Mouse (Mus musculus) intestine, postnatal 0 days (tissue): ENCODE data around the gene Pip5k1c. TPM values are rescaled to one million over a fixed set of nuclear protein-coding genes. Genes with fewer than 3 reads are reported as not detected.
A peak's percentile ranks its signal among the peaks of the same experiment; 100 is the strongest.

Source experiments
- ATAC-seq: fragments of 200-750 bp; cut with Nextera tagmentation; 2 replicates; pipeline ENCODE4 v1.8.0; 2017; ENCODE audit warnings: mild to moderate bottlenecking, moderate TSS enrichment, moderate library complexity
- H3K27ac ChIP-seq: fragments of 300-500 bp; sonication (generic); 2 replicates; pipeline ENCODE4 v1.5.1; 2014; ENCODE audit warnings: mild to moderate bottlenecking, low read depth, low read length, moderate library complexity
- H3K27me3 ChIP-seq: fragments of 300-500 bp; sonication (generic); replicated peaks from 2 replicates; pipeline ENCODE4 v1.6.1; 2014; ENCODE audit warnings: low read length, mixed read lengths; ENCODE audit not compliant: control insufficient read depth, insufficient read depth
- H3K36me3 ChIP-seq: fragments of 300-500 bp; sonication (generic); 2 replicates; pipeline ENCODE4 v1.6.1; 2014; ENCODE audit warnings: mild to moderate bottlenecking, moderate library complexity; ENCODE audit not compliant: control insufficient read depth, insufficient read depth
- H3K4me1 ChIP-seq: fragments of 300-500 bp; sonication (generic); replicated peaks from 2 replicates; pipeline ENCODE4 v1.6.1; 2014; ENCODE audit warnings: antibody characterized with exemption, low read length, mixed read lengths; ENCODE audit not compliant: control insufficient read depth, insufficient read depth
- H3K4me2 ChIP-seq: fragments of 300-500 bp; sonication (generic); replicated peaks from 2 replicates; pipeline ENCODE4 v1.6.1; 2014; ENCODE audit warnings: low read depth, mild to moderate bottlenecking, moderate library complexity
- H3K4me3 ChIP-seq: fragments of 300-500 bp; sonication (generic); 2 replicates; pipeline ENCODE4 v1.5.1; 2014; ENCODE audit warnings: low read depth, low read length
- H3K9ac ChIP-seq: fragments of 300-500 bp; sonication (generic); 2 replicates; pipeline ENCODE4 v1.6.1; 2014; ENCODE audit warnings: mild to moderate bottlenecking, low read depth, low read length
- H3K9me3 ChIP-seq: fragments of 300-500 bp; sonication (generic); 2 replicates; pipeline ENCODE4 v1.6.1; 2016; ENCODE audit warnings: mixed run types; ENCODE audit not compliant: control insufficient read depth
- CTCF ChIP-seq: sonication (generic); IDR thresholded peaks from 2 replicates; pipeline ENCODE4 v1.5.1; 2016; ENCODE audit warnings: low read depth, mild to moderate bottlenecking, control low read depth, antibody characterized with exemption, moderate library complexity
- WGBS: fragments of 180-500 bp; shearing (Covaris S2); extraction: QIAGEN DNeasy Blood & Tissue Kit; methylation state at CpG from one replicate; pipeline ENCODE4 v1.1.7; 2014; 5-methylcytosine and 5-hydroxymethylcytosine counted together
- microRNA-seq: library from miRNA; unstranded; fragments of <30 nt; microRNA quantifications from one replicate; pipeline ENCODE4, GENCODE M21; 2016
- polyA plus RNA-seq: library from polyadenylated mRNA; unstranded; fragments of >200 nt; fragmentation: Nextera tagmentation; extraction: Ambion mirVana; gene quantifications from 2 replicates; pipeline ENCODE4 v1.2.1, GENCODE M21; 2015

The Pip5k1c gene
- polyA plus RNA-seq, 1 experiment from 2014 or later, result 27.2 TPM

DNA sequence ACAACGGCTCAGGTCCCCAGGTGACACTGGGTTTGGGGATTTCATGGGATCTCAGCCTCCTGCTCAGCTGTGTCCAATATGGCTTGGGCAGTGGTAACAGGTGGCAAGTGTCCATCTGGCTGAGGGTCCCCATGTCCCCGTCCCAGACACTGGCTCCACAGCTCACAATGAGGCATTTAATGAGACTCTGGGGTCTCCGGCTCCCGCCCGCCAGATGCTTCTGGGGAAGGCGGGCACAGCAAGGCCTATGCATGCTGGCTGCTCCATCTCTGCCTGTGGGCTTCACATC, 74.4 kb downstream of the Pip5k1c start:
- no peak overlapping the region for H3K4me3 ChIP-seq
- no peak for ATAC-seq
- no peak overlapping the region for H3K27ac ChIP-seq
- no peak for TF ChIP-seq CTCF
- H3K27me3 ChIP-seq, result no peaks in the 10 kb centered on the region
- 89% methylated on average over 6 of the region's 6 CpGs for WGBS
- H3K4me1 ChIP-seq, result peaks cover 32% of the 10 kb centered on the region
- no peaks in the 10 kb centered on the region for H3K9me3 ChIP-seq
- peaks cover 67% of the 10 kb centered on the region for H3K36me3 ChIP-seq
- no peak overlapping the region for H3K9ac ChIP-seq
- H3K4me2 ChIP-seq, result no peak overlapping the region

Small RNAs within 50 kb of the gene (microRNA-seq; reads per million reads assigned to microRNA genes)
- 3.8 reads per million, percentile 7 among the genes with 10 or more reads in this experiment for gene Mir3057

Other genes starting within 250 kb of the Pip5k1c start
- 119 and 124 TPM in 2 replicates for gene Sgta, start 232.8 kb upstream of the Pip5k1c start, polyA plus RNA-seq
- gene Thop1, start 222.9 kb upstream of the Pip5k1c start, polyA plus RNA-seq, result 11.6 and 12.0 TPM in 2 replicates
- gene Creb3l3, start 194.1 kb upstream of the Pip5k1c start, polyA plus RNA-seq, result 385 and 396 TPM in 2 replicates
- gene Map2k2, start 187.0 kb upstream of the Pip5k1c start, polyA plus RNA-seq, result 258 and 259 TPM in 2 replicates
- 54.1 and 67.6 TPM in 2 replicates for gene Zbtb7a, start 157.7 kb upstream of the Pip5k1c start, polyA plus RNA-seq
- 32.8 and 36.5 TPM in 2 replicates for gene Pias4, start 125.0 kb upstream of the Pip5k1c start, polyA plus RNA-seq
- gene Eef2, start 116.3 kb upstream of the Pip5k1c start, polyA plus RNA-seq, result 286 and 316 TPM in 2 replicates
- 50.5 and 53.4 TPM in 2 replicates for gene Dapk3, start 110.0 kb upstream of the Pip5k1c start, polyA plus RNA-seq
- gene 4930442H23Rik, start 109.1 kb upstream of the Pip5k1c start, polyA plus RNA-seq, result 0.12 TPM in 2 replicates
- 0.08 and 0.10 TPM in 2 replicates for gene Nmrk2, start 90.9 kb upstream of the Pip5k1c start, polyA plus RNA-seq
- 0.90 and 1.1 TPM in 2 replicates for gene Atcay, start 62.1 kb upstream of the Pip5k1c start, polyA plus RNA-seq
- gene Zfr2, start 59.8 kb upstream of the Pip5k1c start, polyA plus RNA-seq, result 3.2 and 3.4 TPM in 2 replicates
- 0.66 and 1.2 TPM in 2 replicates for gene Matk, start 40.0 kb upstream of the Pip5k1c start, polyA plus RNA-seq
- gene Mrpl54, start 26.0 kb upstream of the Pip5k1c start, polyA plus RNA-seq, result 268 and 287 TPM in 2 replicates
- gene Apba3, start 26.0 kb upstream of the Pip5k1c start, polyA plus RNA-seq, result 75.2 and 75.4 TPM in 2 replicates
- gene Tjp3, start 1.4 kb upstream of the Pip5k1c start, polyA plus RNA-seq, result 43.2 and 43.4 TPM in 2 replicates
- 14.7 and 15.0 TPM in 2 replicates for gene Cactin, start 28.1 kb downstream of the Pip5k1c start, polyA plus RNA-seq
- gene Tbxa2r, start 35.8 kb downstream of the Pip5k1c start, polyA plus RNA-seq, result 9.8 and 10.7 TPM in 2 replicates
- gene Gipc3, start 50.3 kb downstream of the Pip5k1c start, polyA plus RNA-seq, result 0.04 and 0.08 TPM in 2 replicates
- 99.8 and 111 TPM in 2 replicates for gene Hmg20b, start 57.5 kb downstream of the Pip5k1c start, polyA plus RNA-seq
- gene Mfsd12, start 64.5 kb downstream of the Pip5k1c start, polyA plus RNA-seq, result 29.6 and 32.8 TPM in 2 replicates
- gene 4930404N11Rik, start 72.9 kb downstream of the Pip5k1c start, polyA plus RNA-seq, result 0.85 and 1.5 TPM in 2 replicates
- gene Fzr1, start 85.6 kb downstream of the Pip5k1c start, polyA plus RNA-seq, result 40.8 and 45.2 TPM in 2 replicates
- 54.0 and 59.4 TPM in 2 replicates for gene Dohh, start 91.5 kb downstream of the Pip5k1c start, polyA plus RNA-seq
- gene Gm48551, start 91.5 kb downstream of the Pip5k1c start, polyA plus RNA-seq, result 0.76 and 1.1 TPM in 2 replicates
- gene Gm48552, start 96.0 kb downstream of the Pip5k1c start, polyA plus RNA-seq, result 0.31 TPM in 1 of 2 replicates, not detected in the other
- gene Smim24, start 100.1 kb downstream of the Pip5k1c start, polyA plus RNA-seq, result 1,233 and 1,333 TPM in 2 replicates
- 29.2 and 35.1 TPM in 2 replicates for gene Nfic, start 162.7 kb downstream of the Pip5k1c start, polyA plus RNA-seq
- gene Celf5, start 189.7 kb downstream of the Pip5k1c start, polyA plus RNA-seq, result 0.76 and 1.0 TPM in 2 replicates
- 58.6 and 61.1 TPM in 2 replicates for gene Ncln, start 203.4 kb downstream of the Pip5k1c start, polyA plus RNA-seq
- gene S1pr4, start 207.2 kb downstream of the Pip5k1c start, polyA plus RNA-seq, result 0.50 and 0.74 TPM in 2 replicates
- 0.64 and 0.78 TPM in 2 replicates for gene Gna15, start 231.3 kb downstream of the Pip5k1c start, polyA plus RNA-seq